Comparison of ENCODE assay signal across 8 mouse cellular contexts in genomic region chr13:84221820-84222681, GRCm38 (mm10). TPM values are rescaled to one million over a fixed set of nuclear protein-coding genes. Genes with fewer than 3 reads are reported as not detected.
A peak's percentile ranks its signal among the peaks of the same experiment; 100 is the strongest.
DNase-seq lines count a peak whose midpoint lies in the region; ATAC-seq and TF ChIP-seq lines count a peak whose summit lies in the region.

Tmem161b (plus strand) TSS chr13:84222296.

- peaks cover 12% of the 10 kb centered on the region for H3K4me1 ChIP-seq in heart, embryonic 12.5 days (replicated peaks)
- H3K4me1 ChIP-seq in kidney, postnatal 0 days (replicated peaks; ENCODE audit: insufficient read depth, low read length), result no peaks in the 10 kb centered on the region
- H3K4me1 ChIP-seq in liver, embryonic 11.5 days (replicated peaks; ENCODE audit: control insufficient read depth, insufficient read depth, low read length), result peaks cover 6% of the 10 kb centered on the region
- H3K4me1 ChIP-seq in stomach, embryonic 14.5 days (ENCODE audit: control insufficient read depth, insufficient read depth, low read length), result peaks cover 4% of the 10 kb centered on the region; the same call in 1 of the 2 replicates

- no peaks in the 10 kb centered on the region for H3K9me3 ChIP-seq in heart, embryonic 12.5 days (replicated peaks)
- no peaks in the 10 kb centered on the region for H3K9me3 ChIP-seq in kidney, postnatal 0 days (replicated peaks; ENCODE audit: low read length)
- H3K9me3 ChIP-seq in liver, embryonic 11.5 days (ENCODE audit: control insufficient read depth, low read length), result no peaks in the 10 kb centered on the region
- no peaks in the 10 kb centered on the region for H3K9me3 ChIP-seq in stomach, embryonic 14.5 days (ENCODE audit: control insufficient read depth, low read depth, low read length)

- DNase-seq in CD4-positive helper T cell, adult 2 months (ENCODE audit: low read depth, low spot score), result peak; percentile 88
- peak; percentile 86 for DNase-seq in brain, embryonic 18.5 days (ENCODE audit: low read depth, low spot score)
- peak; percentile 94 for DNase-seq in kidney, postnatal 0 days (ENCODE audit: low spot score)
- DNase-seq in liver, embryonic 11.5 days (ENCODE audit: low spot score), result peak; percentile 83
- DNase-seq in naive thymus-derived CD4-positive, alpha-beta T cell, adult 2 months (ENCODE audit: low read depth), result peak; percentile 83

- no peaks in the 10 kb centered on the region for H3K36me3 ChIP-seq in heart, embryonic 12.5 days
- no peaks in the 10 kb centered on the region for H3K36me3 ChIP-seq in kidney, postnatal 0 days (ENCODE audit: insufficient read depth, low read length)
- H3K36me3 ChIP-seq in liver, embryonic 11.5 days (ENCODE audit: control insufficient read depth, insufficient read depth, low read length), result no peaks in the 10 kb centered on the region
- H3K36me3 ChIP-seq in stomach, embryonic 14.5 days (ENCODE audit: control insufficient read depth, insufficient read depth, low read length), result no peaks in the 10 kb centered on the region

- no peaks in the 10 kb centered on the region for H3K27me3 ChIP-seq in heart, embryonic 12.5 days (replicated peaks)
- H3K27me3 ChIP-seq in kidney, postnatal 0 days (ENCODE audit: insufficient read depth, low read length), result no peaks in the 10 kb centered on the region
- H3K27me3 ChIP-seq in liver, embryonic 11.5 days (replicated peaks; ENCODE audit: control insufficient read depth, insufficient read depth, low read length), result no peaks in the 10 kb centered on the region
- no peaks in the 10 kb centered on the region for H3K27me3 ChIP-seq in stomach, embryonic 14.5 days (ENCODE audit: control insufficient read depth, insufficient read depth, low read length)

- ATAC-seq in erythroid progenitor cell, adult 5-6 weeks (replicated peaks; ENCODE audit: low FRiP score, poor library complexity, severe bottlenecking), result peak; percentile 98
- ATAC-seq in heart, embryonic 12.5 days (ENCODE audit: insufficient number of reproducible peaks, low FRiP score), result peak; percentile 99
- ATAC-seq in kidney, postnatal 0 days (replicated peaks; ENCODE audit: low FRiP score, low read depth), result peak; percentile 100
- peak; percentile 98 for ATAC-seq in liver, embryonic 11.5 days (replicated peaks; ENCODE audit: low FRiP score)
- ATAC-seq in stomach, embryonic 14.5 days (ENCODE audit: insufficient number of reproducible peaks, insufficient read depth, low FRiP score, low read depth), result peak; percentile 99

- H3K4me2 ChIP-seq in heart, embryonic 12.5 days, result peak within 1 kb of the TSS; percentile 97
- peak within 1 kb of the TSS; percentile 93 for H3K4me2 ChIP-seq in kidney, postnatal 0 days (ENCODE audit: low read length)
- H3K4me2 ChIP-seq in liver, embryonic 11.5 days, result peak within 1 kb of the TSS; percentile 92
- peak within 1 kb of the TSS; percentile 80 for H3K4me2 ChIP-seq in stomach, embryonic 14.5 days (replicated peaks; ENCODE audit: low read depth, low read length)

- H3K4me3 ChIP-seq in heart, embryonic 12.5 days, result peak within 1 kb of the TSS; percentile 97
- H3K4me3 ChIP-seq in kidney, postnatal 0 days (replicated peaks; ENCODE audit: low read depth, low read length), result peak within 1 kb of the TSS; percentile 63
- H3K4me3 ChIP-seq in liver, embryonic 11.5 days (ENCODE audit: low read depth, low read length), result peak within 1 kb of the TSS; percentile 85
- peak within 1 kb of the TSS; percentile 80 for H3K4me3 ChIP-seq in stomach, embryonic 14.5 days (ENCODE audit: low read depth, low read length)

- TF ChIP-seq CTCF in kidney, postnatal 0 days (IDR thresholded peaks at IDR 0.05; ENCODE audit: low read depth), result no peak

- H3K27ac ChIP-seq in heart, embryonic 12.5 days (ENCODE audit: poor library complexity, severe bottlenecking), result peak within 1 kb of the TSS; percentile 70
- H3K27ac ChIP-seq in kidney, postnatal 0 days, result peak within 1 kb of the TSS; percentile 67
- peak within 1 kb of the TSS; percentile 68; the same call in 1 of the 2 replicates for H3K27ac ChIP-seq in liver, embryonic 11.5 days (ENCODE audit: low read depth, low read length)
- peak within 1 kb of the TSS; percentile 56 for H3K27ac ChIP-seq in stomach, embryonic 14.5 days (ENCODE audit: low read length)

- WGBS in heart, embryonic 12.5 days, result under 1% methylated on average over 46 of the region's 52 CpGs
- under 1% methylated on average over 51 of the region's 52 CpGs for whole genome bisulfite sequencing in kidney, postnatal 0 days
- WGBS in liver, embryonic 11.5 days, result 1% methylated on average over 50 of the region's 52 CpGs
- under 1% methylated on average over 52 of the region's 52 CpGs for WGBS in stomach, embryonic 14.5 days

- H3K9ac ChIP-seq in heart, embryonic 12.5 days, result peak within 1 kb of the TSS; percentile 90
- H3K9ac ChIP-seq in kidney, postnatal 0 days (ENCODE audit: low read depth, low read length), result peak within 1 kb of the TSS; percentile 72
- H3K9ac ChIP-seq in liver, embryonic 11.5 days (ENCODE audit: low read depth, low read length), result peak within 1 kb of the TSS; percentile 82
- peak within 1 kb of the TSS; percentile 68 for H3K9ac ChIP-seq in stomach, embryonic 14.5 days (replicated peaks; ENCODE audit: low read depth, low read length)

RNA-seq across cellular contexts. Expression of gene Tmem161b, which starts in this region (rescaled TPM):
- total RNA-seq in erythroid progenitor cell, adult 5-6 weeks (2015; ENCODE audit: low replicate concordance), result 5.4 and 12.3 TPM in 2 replicates
- total RNA-seq in erythroid progenitor cell, adult 5-6 weeks (2017; ENCODE audit: low replicate concordance), result 1.5 and 4.4 TPM in 2 replicates
- polyA plus RNA-seq in heart, embryonic 12.5 days (2016; fragmentation: Nextera tagmentation; extraction: Ambion mirVana), result 12.4 and 14.8 TPM in 2 replicates
- polyA plus RNA-seq in kidney, postnatal 0 days (2015; fragmentation: Nextera tagmentation; extraction: Ambion mirVana), result 16.3 and 16.8 TPM in 2 replicates
- polyA plus RNA-seq in liver, embryonic 11.5 days (2014; fragmentation: Nextera tagmentation; extraction: Ambion mirVana), result 12.8 and 13.5 TPM in 2 replicates
- polyA plus RNA-seq in stomach, embryonic 14.5 days (2014; fragmentation: Nextera tagmentation; extraction: Ambion mirVana), result 22.1 and 22.5 TPM in 2 replicates

Comparison
In these comparisons a context has a peak if more than half of its experiments do, and no peak if none do; other contexts are left out.
1. Peak in every context shown above with its lines: DNase-seq, ATAC-seq, H3K4me3 ChIP-seq and H3K27ac ChIP-seq.